Mouse (Mus musculus) hindbrain, embryonic 10.5 days (tissue): ENCODE measurements at regions not wholly inside any gene's neighbourhood (a gene's known extent, or its start where the extent isn't known, plus 50 kb on each side); places are given as distances from the start of the nearest gene placed in this dataset.

ENCODE experiments used
- DNase-seq: peaks from one replicate; pipeline ENCODE4 v3.0.0-alpha.2; 2017; ENCODE audit warnings: low spot score
- H3K27ac ChIP-seq: fragments of 300-500 bp; sonication (generic); 2 replicates; pipeline ENCODE4 v1.5.1; 2016; ENCODE audit warnings: mild to moderate bottlenecking, moderate library complexity
- H3K27me3 ChIP-seq: fragments of 300-500 bp; sonication (generic); 2 replicates; pipeline ENCODE4 v1.6.1; 2016; ENCODE audit warnings: mild to moderate bottlenecking; ENCODE audit not compliant: poor library complexity, insufficient read depth, severe bottlenecking
- H3K36me3 ChIP-seq: fragments of 300-500 bp; sonication (generic); 2 replicates; pipeline ENCODE4 v1.6.1; 2016; ENCODE audit warnings: mild to moderate bottlenecking, moderate library complexity
- H3K4me1 ChIP-seq: fragments of 300-500 bp; sonication (generic); replicated peaks from 2 replicates; pipeline ENCODE4 v1.6.1; 2016; ENCODE audit warnings: mild to moderate bottlenecking
- H3K4me3 ChIP-seq: fragments of 300-500 bp; sonication (generic); 2 replicates; pipeline ENCODE4 v1.5.1; 2016; ENCODE audit warnings: mild to moderate bottlenecking, moderate library complexity
- H3K9me3 ChIP-seq: fragments of 300-500 bp; sonication (generic); 2 replicates; pipeline ENCODE4 v1.6.1; 2016; ENCODE audit warnings: mild to moderate bottlenecking, moderate library complexity
- WGBS: fragments of 180-500 bp; shearing (Covaris S2); methylation state at CpG from one replicate; pipeline ENCODE4 v1.1.7; 2016; 5-methylcytosine and 5-hydroxymethylcytosine counted together

GRCm38 (mm10) chr2:28326056-28326455, 120.5 kb upstream of the Ppp1r26 start:
- DNase-seq: no peak
- WGBS: 90% methylated on average over 6 of the region's 6 CpGs

DNA sequence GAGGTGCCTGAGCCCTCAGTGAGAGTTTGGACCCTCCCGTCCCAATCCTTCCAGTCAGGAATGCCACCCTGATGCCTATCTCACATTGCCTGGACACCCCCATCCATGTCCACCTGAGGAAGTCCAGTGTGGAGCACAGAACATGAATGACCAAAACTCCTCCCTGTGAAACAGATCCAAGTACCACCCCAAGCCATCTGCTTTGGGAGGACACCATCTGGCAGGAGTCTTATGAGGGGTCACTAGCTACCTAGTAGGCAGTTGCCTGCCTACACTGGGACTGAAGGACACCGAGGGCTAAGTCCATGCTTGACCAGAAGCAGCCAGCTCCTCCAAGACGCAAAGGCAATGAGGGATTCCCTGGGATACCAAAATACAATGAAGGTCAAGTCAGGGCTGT, 119.9 kb upstream of the Ppp1r26 start:
- H3K27me3 ChIP-seq: no peaks in the 10 kb centered on the region
- H3K4me1 ChIP-seq: peaks cover 4% of the 10 kb centered on the region
- H3K9me3 ChIP-seq: no peaks in the 10 kb centered on the region
- H3K4me3 ChIP-seq: no peak overlapping the region
- DNase-seq: no peak
- H3K36me3 ChIP-seq: no peaks in the 10 kb centered on the region
- 86% methylated on average over 3 of the region's 3 CpGs for WGBS
- H3K27ac ChIP-seq: peak overlapping the region; percentile 23; the same call in 1 of the 2 replicates

More at GRCm38 (mm10) chr2:28326056-28326455, 120.5 kb upstream of the Ppp1r26 start:
- Histone ChIP-seq H3K4me3 (no peak overlapping the region), H3K9me3 (no peaks in the 10 kb centered on the region), H3K27me3 (no peaks in the 10 kb centered on the region), H3K36me3 (no peaks in the 10 kb centered on the region), H3K27ac (0 out of 2 replicates have a peak overlapping the region, but pooled peaks have one; percentile 23), H3K4me1 (peaks cover 4% of the 10 kb centered on the region)

- no peak overlapping the region for H3K27ac ChIP-seq
- no peaks in the 10 kb centered on the region for H3K9me3 ChIP-seq
- no peaks in the 10 kb centered on the region for H3K27me3 ChIP-seq
- H3K4me3 ChIP-seq: no peak overlapping the region
- no peaks in the 10 kb centered on the region for H3K36me3 ChIP-seq
- H3K4me1 ChIP-seq: peaks cover 4% of the 10 kb centered on the region
- DNase-seq: no peak
- 88% methylated on average over 5 of the region's 5 CpGs for WGBS
Observed at GRCm38 (mm10) chr2:28329130-28329529, 117.5 kb upstream of the Ppp1r26 start.

DNA sequence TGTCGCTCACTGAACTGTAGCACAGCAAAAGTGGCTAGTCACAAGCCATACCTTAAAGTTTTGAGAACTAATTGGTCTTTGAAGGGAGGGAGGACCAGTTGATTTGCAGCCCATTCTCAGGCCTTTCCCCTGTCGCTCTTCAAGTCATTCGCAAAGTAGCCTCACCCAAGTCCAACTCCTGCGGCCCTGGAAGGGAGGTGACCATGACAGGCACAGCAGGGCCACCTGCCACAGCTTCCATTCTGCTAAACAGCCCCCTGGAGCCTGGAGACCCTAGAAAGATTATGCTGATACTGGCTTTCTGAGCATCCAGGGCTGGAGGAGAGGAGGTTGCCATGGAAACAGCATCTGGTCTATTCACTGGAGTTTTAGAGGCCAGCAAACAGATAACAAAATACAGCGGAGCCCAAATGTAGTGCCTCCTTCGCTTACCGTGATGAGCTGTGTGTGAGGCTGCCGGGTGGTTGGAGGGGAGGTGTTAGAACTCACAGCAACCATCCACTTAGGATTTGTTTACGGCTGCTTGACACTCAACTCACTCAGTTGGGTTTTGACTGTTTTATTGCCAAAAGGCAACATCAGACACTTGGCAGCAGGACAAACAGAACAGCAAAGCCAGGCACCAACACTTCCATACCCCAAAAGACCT, 111.3 kb upstream of the Ppp1r26 start:
- 57% methylated on average over 9 of the region's 9 CpGs for WGBS
- no peak for DNase-seq
- no peak overlapping the region for H3K27ac ChIP-seq
- no peaks in the 10 kb centered on the region for H3K27me3 ChIP-seq
- H3K4me3 ChIP-seq: no peak overlapping the region
- no peaks in the 10 kb centered on the region for H3K36me3 ChIP-seq
- no peaks in the 10 kb centered on the region for H3K9me3 ChIP-seq
- H3K4me1 ChIP-seq: peaks cover 15% of the 10 kb centered on the region

DNA sequence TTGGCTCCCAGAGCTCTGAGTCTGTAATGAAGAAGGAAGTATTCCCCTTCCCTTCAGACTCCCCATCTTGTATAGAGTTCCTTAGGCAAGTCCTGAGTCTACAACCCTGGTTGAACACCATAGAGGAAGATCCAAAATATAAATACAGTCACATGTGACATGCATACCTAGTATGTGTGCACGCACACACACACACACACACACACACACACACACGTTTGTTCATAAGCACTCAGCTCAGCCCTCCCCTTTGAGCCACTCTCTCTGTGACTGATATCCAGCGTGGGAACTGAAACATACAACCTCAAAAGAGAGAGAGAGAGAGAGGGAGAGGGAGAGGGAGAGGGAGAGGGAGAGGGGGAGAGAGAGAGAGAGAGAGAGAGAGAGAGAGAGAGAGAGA, 110.8 kb upstream of the Ppp1r26 start:
- H3K4me1 ChIP-seq: peaks cover 15% of the 10 kb centered on the region
- H3K4me3 ChIP-seq: no peak overlapping the region
- WGBS: 66% methylated on average over 3 of the region's 3 CpGs
- no peak overlapping the region for H3K27ac ChIP-seq
- DNase-seq: no peak
- no peaks in the 10 kb centered on the region for H3K9me3 ChIP-seq
- H3K36me3 ChIP-seq: no peaks in the 10 kb centered on the region
- H3K27me3 ChIP-seq: no peaks in the 10 kb centered on the region

- no peaks in the 10 kb centered on the region for H3K27me3 ChIP-seq
- DNase-seq: no peak
- H3K9me3 ChIP-seq: no peaks in the 10 kb centered on the region
- H3K4me3 ChIP-seq: no peak overlapping the region
- no peaks in the 10 kb centered on the region for H3K36me3 ChIP-seq
- H3K4me1 ChIP-seq: peaks cover 15% of the 10 kb centered on the region
- WGBS: 78% methylated on average over 17 of the region's 17 CpGs
- H3K27ac ChIP-seq: no peak overlapping the region
Observed at GRCm38 (mm10) chr2:28336349-28337309, 110.0 kb upstream of the Ppp1r26 start.

DNA sequence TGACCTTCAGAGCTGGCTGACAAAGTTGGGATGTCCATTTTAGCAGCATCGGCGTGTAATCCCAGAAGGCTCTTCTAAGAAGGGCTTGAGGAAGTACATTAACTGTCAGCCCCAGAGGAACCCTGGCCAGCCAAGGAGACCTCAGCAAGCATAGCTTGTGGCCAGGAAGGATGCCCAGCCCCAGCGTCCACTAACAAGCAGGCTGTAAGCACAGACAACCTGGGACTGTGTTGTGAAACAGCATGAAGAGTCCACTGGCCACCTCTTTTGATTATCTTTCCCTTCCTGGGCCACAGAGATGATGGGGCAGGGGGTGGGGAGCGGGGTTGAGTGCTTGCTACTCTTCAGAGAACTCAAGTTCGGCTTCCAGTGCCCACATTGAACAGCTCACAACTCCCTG, 109.0 kb upstream of the Ppp1r26 start:
- DNase-seq: no peak
- H3K27me3 ChIP-seq: no peaks in the 10 kb centered on the region
- H3K27ac ChIP-seq: no peak overlapping the region
- H3K4me3 ChIP-seq: no peak overlapping the region
- H3K4me1 ChIP-seq: peaks cover 15% of the 10 kb centered on the region
- 81% methylated on average over 5 of the region's 5 CpGs for WGBS
- H3K9me3 ChIP-seq: no peaks in the 10 kb centered on the region
- no peaks in the 10 kb centered on the region for H3K36me3 ChIP-seq

- no peaks in the 10 kb centered on the region for H3K27me3 ChIP-seq
Observed at GRCm38 (mm10) chr2:28341304-28341703, 105.3 kb upstream of the Ppp1r26 start.

DNA sequence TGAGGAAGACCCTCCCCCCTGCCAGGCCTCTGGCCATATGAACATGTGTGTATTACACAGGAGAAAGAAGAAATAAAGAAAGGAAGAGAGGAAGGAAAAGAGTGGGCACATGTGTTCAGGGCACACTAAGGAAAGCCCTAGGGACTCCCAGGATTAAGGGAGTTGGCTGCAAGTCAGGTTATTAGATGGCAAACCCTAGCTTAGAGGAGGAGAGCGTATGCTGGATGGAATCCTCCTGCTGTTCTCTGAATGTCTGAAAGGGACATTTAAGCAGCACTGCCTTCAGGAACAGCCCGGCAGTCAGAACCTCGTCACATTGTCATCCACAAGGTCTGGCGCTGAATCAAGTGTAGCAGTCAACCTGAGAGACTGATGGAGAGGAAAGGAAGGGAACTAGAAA, 98.1 kb upstream of the Ppp1r26 start:
- H3K27me3 ChIP-seq: no peaks in the 10 kb centered on the region
- 86% methylated on average over 4 of the region's 4 CpGs for WGBS
- no peaks in the 10 kb centered on the region for H3K9me3 ChIP-seq
- H3K36me3 ChIP-seq: no peaks in the 10 kb centered on the region
- H3K27ac ChIP-seq: no peak overlapping the region
- no peak for DNase-seq
- H3K4me1 ChIP-seq: 0 out of 2 replicates have a peak, but pooled peaks cover 4% of the 10 kb centered on the region
- no peak overlapping the region for H3K4me3 ChIP-seq

More at GRCm38 (mm10) chr2:28341304-28341703, 105.3 kb upstream of the Ppp1r26 start:
- DNase-seq: no peak
- 0 out of 2 replicates have a peak, but pooled peaks cover 9% of the 10 kb centered on the region for H3K4me1 ChIP-seq
- no peaks in the 10 kb centered on the region for H3K9me3 ChIP-seq
- no peaks in the 10 kb centered on the region for H3K36me3 ChIP-seq
- H3K4me3 ChIP-seq: no peak overlapping the region
- 94% methylated on average over 2 of the region's 2 CpGs for WGBS
- H3K27ac ChIP-seq: no peak overlapping the region

DNA sequence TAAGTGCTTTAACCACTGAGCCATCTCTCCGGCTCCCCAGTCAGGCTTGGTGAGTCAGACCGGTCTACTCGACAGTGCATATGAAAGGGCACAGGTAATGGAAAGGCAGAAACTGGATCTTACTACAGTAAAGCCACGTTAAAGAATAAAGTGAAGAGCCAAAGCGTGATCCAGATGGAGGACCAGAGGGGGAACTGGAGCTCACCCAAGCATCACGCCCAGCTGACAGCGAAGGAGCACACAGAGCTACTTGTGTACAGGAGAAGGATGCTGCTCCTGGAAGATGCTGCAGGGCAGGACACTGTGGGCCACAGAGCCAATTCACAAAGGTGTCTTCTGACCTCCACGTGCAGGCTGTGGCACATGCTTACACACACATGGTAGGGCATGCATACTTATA, 96.7 kb upstream of the Ppp1r26 start:
- H3K36me3 ChIP-seq: no peaks in the 10 kb centered on the region
- H3K27me3 ChIP-seq: no peaks in the 10 kb centered on the region
- no peak overlapping the region for H3K27ac ChIP-seq
- no peak overlapping the region for H3K4me3 ChIP-seq
- no peaks in the 10 kb centered on the region for H3K9me3 ChIP-seq
- no peak for DNase-seq
- no peaks in the 10 kb centered on the region for H3K4me1 ChIP-seq
- 87% methylated on average over 8 of the region's 8 CpGs for WGBS

- 91% methylated on average over 10 of the region's 10 CpGs for WGBS
- DNase-seq: no peak
- no peaks in the 10 kb centered on the region for H3K9me3 ChIP-seq
- no peaks in the 10 kb centered on the region for H3K4me1 ChIP-seq
- no peak overlapping the region for H3K27ac ChIP-seq
- no peaks in the 10 kb centered on the region for H3K36me3 ChIP-seq
- no peak overlapping the region for H3K4me3 ChIP-seq
- no peaks in the 10 kb centered on the region for H3K27me3 ChIP-seq
Observed at GRCm38 (mm10) chr2:28351445-28351844, 95.2 kb upstream of the Ppp1r26 start.

GRCm38 (mm10) chr2:28352903-28353302, 93.7 kb upstream of the Ppp1r26 start:
- 89% methylated on average over 1 of the region's 1 CpGs for WGBS
- no peaks in the 10 kb centered on the region for H3K36me3 ChIP-seq

DNA sequence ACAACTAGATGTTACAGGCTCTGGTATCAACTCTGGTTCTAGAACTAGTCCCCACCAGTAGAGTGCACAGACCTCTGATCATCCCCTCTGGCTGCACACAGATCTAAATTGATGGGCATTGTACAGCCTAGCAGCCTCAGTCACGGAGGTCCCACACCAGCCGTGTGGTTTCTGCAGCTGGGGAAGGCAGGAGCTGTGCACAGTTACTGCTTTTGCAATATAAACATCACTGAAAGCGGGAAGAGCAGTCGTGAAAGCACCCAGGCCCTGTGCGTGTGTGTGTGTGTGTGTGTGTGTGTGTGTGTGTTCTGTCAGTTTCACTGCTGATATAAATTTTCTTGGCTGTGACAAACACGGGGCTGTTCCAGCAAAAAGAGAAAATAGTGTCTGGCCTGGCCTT, 84.4 kb upstream of the Ppp1r26 start:
- H3K27me3 ChIP-seq: no peaks in the 10 kb centered on the region
- H3K27ac ChIP-seq: no peak overlapping the region
- WGBS: 78% methylated on average over 6 of the region's 6 CpGs
- no peaks in the 10 kb centered on the region for H3K36me3 ChIP-seq
- no peak for DNase-seq
- no peaks in the 10 kb centered on the region for H3K4me1 ChIP-seq
- H3K9me3 ChIP-seq: no peaks in the 10 kb centered on the region
- no peak overlapping the region for H3K4me3 ChIP-seq

More at GRCm38 (mm10) chr2:28352903-28353302, 93.7 kb upstream of the Ppp1r26 start:
- H3K27ac ChIP-seq: no peak overlapping the region
- no peak for DNase-seq
- no peaks in the 10 kb centered on the region for H3K9me3 ChIP-seq
- H3K27me3 ChIP-seq: no peaks in the 10 kb centered on the region
- no peak overlapping the region for H3K4me3 ChIP-seq
- no peaks in the 10 kb centered on the region for H3K4me1 ChIP-seq
